Mouse (Mus musculus): ENCODE results near the gene Myadm. TPM values are rescaled to one million over a fixed set of nuclear protein-coding genes. Genes with fewer than 3 reads are reported as not detected.

Myadm gene
- polyA plus RNA-seq, 1 experiment from 2014 or later = 141 TPM

- no peak for ATAC-seq (ENCODE audit: insufficient read depth, low FRiP score, low read depth)
- H3K4me3 ChIP-seq (replicated peaks) = peak overlapping the region; percentile 15; the same call in 1 of the 2 replicates
Measured at GRCm38 (mm10) chr7:3329776-3330546, 41.1 kb downstream of the Myadm start.

GRCm38 (mm10) chr7:3331171-3331570 lies 42.3 kb downstream of the Myadm start:
- Histone ChIP-seq H3K9ac (no peak overlapping the region), H3K27ac (peak overlapping the region; percentile 80; the same call in 1 of the 2 replicates), H3K4me2 (peak overlapping the region; percentile 55), H3K36me3 (no peaks in the 10 kb centered on the region), H3K4me1 (peaks cover 6% of the 10 kb centered on the region; the same call in 1 of the 2 replicates), H3K9me3 (no peaks in the 10 kb centered on the region), H3K4me3 (replicated peaks) (peak overlapping the region; percentile 56), H3K27me3 (replicated peaks) (0 out of 2 replicates have a peak, but pooled peaks cover 4% of the 10 kb centered on the region)
- WGBS = 44% methylated on average over 6 of the region's 6 CpGs
- ATAC-seq (ENCODE audit: insufficient read depth, low FRiP score, low read depth) = no peak

More at GRCm38 (mm10) chr7:3329776-3330546, 41.1 kb downstream of the Myadm start:
- no peaks in the 10 kb centered on the region for H3K9me3 ChIP-seq
- no peak overlapping the region for H3K27ac ChIP-seq
- no peaks in the 10 kb centered on the region for H3K36me3 ChIP-seq
- H3K4me2 ChIP-seq = peak overlapping the region; percentile 39
- H3K27me3 ChIP-seq (replicated peaks) = 0 out of 2 replicates have a peak, but pooled peaks cover 4% of the 10 kb centered on the region
- WGBS = 18% methylated on average over 31 of the region's 31 CpGs
- no peak overlapping the region for H3K9ac ChIP-seq
- H3K4me1 ChIP-seq = peaks cover 6% of the 10 kb centered on the region; the same call in 1 of the 2 replicates

- under 1% methylated on average over 27 of the region's 27 CpGs for WGBS
Measured at GRCm38 (mm10) chr7:3331581-3332223, 42.8 kb downstream of the Myadm start.

GRCm38 (mm10) chr7:3332224-3332615 lies 43.3 kb downstream of the Myadm start:
- Histone ChIP-seq H3K4me1 (peaks cover 6% of the 10 kb centered on the region; the same call in 1 of the 2 replicates), H3K27ac (peak overlapping the region; percentile 80), H3K9me3 (no peaks in the 10 kb centered on the region), H3K36me3 (no peaks in the 10 kb centered on the region), H3K27me3 (replicated peaks) (0 out of 2 replicates have a peak, but pooled peaks cover 4% of the 10 kb centered on the region), H3K4me2 (peak overlapping the region; percentile 55), H3K4me3 (replicated peaks) (peak overlapping the region; percentile 56), H3K9ac (no peak overlapping the region)
- ATAC-seq (ENCODE audit: insufficient read depth, low FRiP score, low read depth) = no peak
- 0% methylated on average over 4 of the region's 4 CpGs for WGBS

More at GRCm38 (mm10) chr7:3331581-3332223, 42.8 kb downstream of the Myadm start:
- Histone ChIP-seq H3K4me2 (peak overlapping the region; percentile 55), H3K36me3 (no peaks in the 10 kb centered on the region), H3K9ac (no peak overlapping the region), H3K27ac (peak overlapping the region; percentile 80), H3K4me1 (peaks cover 6% of the 10 kb centered on the region; the same call in 1 of the 2 replicates), H3K27me3 (replicated peaks) (0 out of 2 replicates have a peak, but pooled peaks cover 4% of the 10 kb centered on the region), H3K9me3 (no peaks in the 10 kb centered on the region), H3K4me3 (replicated peaks) (peak overlapping the region; percentile 56)
- peak; percentile 90 for ATAC-seq (ENCODE audit: insufficient read depth, low FRiP score, low read depth)

- H3K9ac ChIP-seq = peak within 1 kb of the TSS; percentile 34; the same call in 1 of the 2 replicates
- H3K36me3 ChIP-seq = no peaks in the 10 kb centered on the region
- WGBS = 1% methylated on average over 65 of the region's 65 CpGs
- peak within 1 kb of the TSS; percentile 80 for H3K27ac ChIP-seq
- peak within 1 kb of the TSS; percentile 56 for H3K4me3 ChIP-seq (replicated peaks)
- peaks cover 6% of the 10 kb centered on the region; the same call in 1 of the 2 replicates for H3K4me1 ChIP-seq
- H3K4me2 ChIP-seq = peak within 1 kb of the TSS; percentile 55
- 0 out of 2 replicates have a peak, but pooled peaks cover 4% of the 10 kb centered on the region for H3K27me3 ChIP-seq (replicated peaks)
- no peaks in the 10 kb centered on the region for H3K9me3 ChIP-seq
- peak; percentile 57 for ATAC-seq (ENCODE audit: insufficient read depth, low FRiP score, low read depth)
Measured at GRCm38 (mm10) chr7:3332619-3333521, 44.0 kb downstream of the Myadm start, which contains the start of gene Cacng7. TSS of gene Cacng7 (plus strand) at chr7:3332955.

- no peak for ATAC-seq (ENCODE audit: insufficient read depth, low FRiP score, low read depth)
- H3K4me2 ChIP-seq = peak overlapping the region; percentile 55
- no peaks in the 10 kb centered on the region for H3K9me3 ChIP-seq
- WGBS = 12% methylated on average over 5 of the region's 5 CpGs
- peak overlapping the region; percentile 56 for H3K4me3 ChIP-seq (replicated peaks)
- H3K27me3 ChIP-seq (replicated peaks) = 0 out of 2 replicates have a peak, but pooled peaks cover 4% of the 10 kb centered on the region
- no peaks in the 10 kb centered on the region for H3K36me3 ChIP-seq
- H3K9ac ChIP-seq = peak overlapping the region; percentile 34; the same call in 1 of the 2 replicates
- H3K4me1 ChIP-seq = peaks cover 6% of the 10 kb centered on the region; the same call in 1 of the 2 replicates
- peak overlapping the region; percentile 80 for H3K27ac ChIP-seq
Measured at GRCm38 (mm10) chr7:3333542-3333941, 44.7 kb downstream of the Myadm start.

GRCm38 (mm10) chr7:3336412-3336811 lies 47.5 kb downstream of the Myadm start:
- Histone ChIP-seq H3K4me3 (replicated peaks) (no peak overlapping the region), H3K9me3 (no peaks in the 10 kb centered on the region), H3K27ac (no peak overlapping the region), H3K4me2 (no peak overlapping the region), H3K27me3 (replicated peaks) (no peaks in the 10 kb centered on the region), H3K36me3 (no peaks in the 10 kb centered on the region), H3K9ac (no peak overlapping the region), H3K4me1 (no peaks in the 10 kb centered on the region)
- WGBS = 63% methylated on average over 17 of the region's 17 CpGs
- ATAC-seq (ENCODE audit: insufficient read depth, low FRiP score, low read depth) = no peak

- 66% methylated on average over 11 of the region's 11 CpGs for whole genome bisulfite sequencing
- no peak overlapping the region for H3K4me2 ChIP-seq
- no peaks in the 10 kb centered on the region for H3K27me3 ChIP-seq (replicated peaks)
- no peaks in the 10 kb centered on the region for H3K36me3 ChIP-seq
- H3K9me3 ChIP-seq = no peaks in the 10 kb centered on the region
- no peak overlapping the region for H3K9ac ChIP-seq
- no peaks in the 10 kb centered on the region for H3K4me1 ChIP-seq
- no peak for ATAC-seq (ENCODE audit: insufficient read depth, low FRiP score, low read depth)
- no peak overlapping the region for H3K27ac ChIP-seq
- H3K4me3 ChIP-seq (replicated peaks) = no peak overlapping the region
Measured at GRCm38 (mm10) chr7:3338286-3338935, 49.5 kb downstream of the Myadm start.

- H3K9me3 ChIP-seq = no peaks in the 10 kb centered on the region
- no peak overlapping the region for H3K4me3 ChIP-seq (replicated peaks)
- no peaks in the 10 kb centered on the region for H3K27me3 ChIP-seq (replicated peaks)
- ATAC-seq (ENCODE audit: insufficient read depth, low FRiP score, low read depth) = no peak
- no peak overlapping the region for H3K9ac ChIP-seq
- H3K4me1 ChIP-seq = no peaks in the 10 kb centered on the region
- H3K4me2 ChIP-seq = no peak overlapping the region
- H3K36me3 ChIP-seq = no peaks in the 10 kb centered on the region
- WGBS = 85% methylated on average over 11 of the region's 11 CpGs
- no peak overlapping the region for H3K27ac ChIP-seq
Measured at GRCm38 (mm10) chr7:3339010-3339409, 50.1 kb downstream of the Myadm start.

- H3K4me1 ChIP-seq = no peaks in the 10 kb centered on the region
- H3K27ac ChIP-seq = no peak overlapping the region
- H3K27me3 ChIP-seq (replicated peaks) = no peaks in the 10 kb centered on the region
- H3K9me3 ChIP-seq = no peaks in the 10 kb centered on the region
- no peaks in the 10 kb centered on the region for H3K36me3 ChIP-seq
- 79% methylated on average over 3 of the region's 3 CpGs for WGBS
- H3K9ac ChIP-seq = no peak overlapping the region
- no peak overlapping the region for H3K4me2 ChIP-seq
- ATAC-seq (ENCODE audit: insufficient read depth, low FRiP score, low read depth) = no peak
- no peak overlapping the region for H3K4me3 ChIP-seq (replicated peaks)
Measured at GRCm38 (mm10) chr7:3343861-3344260, 55.0 kb downstream of the Myadm start.

- no peak overlapping the region for H3K9ac ChIP-seq
- WGBS = 92% methylated on average over 3 of the region's 3 CpGs
- no peaks in the 10 kb centered on the region for H3K9me3 ChIP-seq
- H3K4me2 ChIP-seq = no peak overlapping the region
- no peak overlapping the region for H3K27ac ChIP-seq
- no peaks in the 10 kb centered on the region for H3K4me1 ChIP-seq
- 0 out of 2 replicates have a peak, but pooled peaks cover 4% of the 10 kb centered on the region for H3K36me3 ChIP-seq
- no peak for ATAC-seq (ENCODE audit: insufficient read depth, low FRiP score, low read depth)
- no peak overlapping the region for H3K4me3 ChIP-seq (replicated peaks)
- no peaks in the 10 kb centered on the region for H3K27me3 ChIP-seq (replicated peaks)
Measured at GRCm38 (mm10) chr7:3345301-3345700, 56.4 kb downstream of the Myadm start.

Measured in stomach, embryonic 15.5 days (tissue).